Mouse (Mus musculus) forebrain, embryonic 16.5 days (tissue): ENCODE data around the gene Mtch1. TPM values are rescaled to one million over a fixed set of nuclear protein-coding genes. Genes with fewer than 3 reads are reported as not detected.

Experiments
- ATAC-seq: fragments of 200-750 bp; cut with Nextera tagmentation; 2 replicates; pipeline ENCODE4 v1.8.0; 2017; ENCODE audit warnings: mild to moderate bottlenecking, moderate library complexity
- H3K27ac ChIP-seq: fragments of 300-500 bp; sonication (generic); 2 replicates; pipeline ENCODE4 v1.5.1; 2014; ENCODE audit warnings: low read length, control low read depth
- H3K27me3 ChIP-seq: fragments of 300-500 bp; sonication (generic); replicated peaks from 2 replicates; pipeline ENCODE4 v1.6.1; 2014; ENCODE audit warnings: low read length; ENCODE audit not compliant: control insufficient read depth, insufficient read depth
- H3K36me3 ChIP-seq: fragments of 300-500 bp; sonication (generic); 2 replicates; pipeline ENCODE4 v1.6.1; 2014; ENCODE audit not compliant: control insufficient read depth, insufficient read depth
- H3K4me1 ChIP-seq: fragments of 300-500 bp; sonication (generic); replicated peaks from 2 replicates; pipeline ENCODE4 v1.6.1; 2014; ENCODE audit warnings: low read length; ENCODE audit not compliant: control insufficient read depth, insufficient read depth
- H3K4me2 ChIP-seq: fragments of 300-500 bp; sonication (generic); 2 replicates; pipeline ENCODE4 v1.6.1; 2014; ENCODE audit warnings: mild to moderate bottlenecking, low read length, control low read depth
- H3K4me3 ChIP-seq: fragments of 300-500 bp; sonication (generic); replicated peaks from 2 replicates; pipeline ENCODE4 v1.5.1; 2014; ENCODE audit warnings: mild to moderate bottlenecking, low read length, control low read depth
- H3K9ac ChIP-seq: fragments of 300-500 bp; sonication (generic); replicated peaks from 2 replicates; pipeline ENCODE4 v1.6.1; 2014; ENCODE audit warnings: low read depth, low read length, control low read depth
- H3K9me3 ChIP-seq: fragments of 300-500 bp; sonication (generic); 2 replicates; pipeline ENCODE4 v1.6.1; 2016; ENCODE audit warnings: low read length; ENCODE audit not compliant: control insufficient read depth
- WGBS: fragments of 180-500 bp; shearing (Covaris S2); extraction: QIAGEN DNeasy Blood & Tissue Kit; methylation state at CpG from one replicate; pipeline ENCODE4 v1.1.7; 2014; 5-methylcytosine and 5-hydroxymethylcytosine counted together
- polyA plus RNA-seq: library from polyadenylated mRNA; unstranded; fragments of >200 nt; fragmentation: Nextera tagmentation; extraction: Ambion mirVana; gene quantifications from 2 replicates; pipeline ENCODE4 v1.2.1, GENCODE M21; 2015

Gene Mtch1
- polyA plus RNA-seq, 1 experiment from 2014 or later, result 434 TPM

DNA sequence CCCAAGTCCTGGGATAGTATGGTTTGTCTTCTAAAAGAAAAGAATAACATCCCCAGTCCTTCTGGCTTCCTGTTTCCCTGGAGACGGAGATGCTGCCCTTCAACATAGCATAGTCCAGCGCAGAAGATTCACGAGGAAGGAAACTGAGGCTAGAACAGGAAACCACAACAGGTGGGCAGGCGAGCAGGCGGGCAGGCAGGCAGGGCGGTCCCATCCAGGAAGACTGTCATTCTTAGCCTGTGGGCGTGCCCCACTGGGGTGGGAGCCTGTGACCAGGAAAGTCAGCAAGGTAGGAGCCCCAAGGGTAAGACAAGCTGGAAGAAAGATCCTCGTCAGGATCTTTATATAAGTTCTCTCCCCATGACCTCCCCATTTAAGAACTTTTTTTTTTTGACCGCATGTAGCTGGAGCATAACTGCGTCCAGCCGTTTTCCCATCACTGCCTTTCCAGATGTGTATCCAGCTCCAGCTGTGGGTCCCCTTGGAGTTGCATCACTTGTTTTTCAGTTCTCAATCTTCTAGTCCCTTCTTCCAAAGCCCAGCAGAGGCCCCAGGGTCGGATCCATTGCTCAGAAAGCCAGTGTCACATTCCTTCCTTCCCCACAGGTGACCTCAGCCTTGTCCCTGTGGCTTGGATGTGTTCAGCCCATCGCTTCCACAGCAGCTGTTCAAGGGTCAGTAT is 43.2 kb downstream of the Mtch1 start:
- H3K4me3 ChIP-seq, result no peak overlapping the region
- no peaks in the 10 kb centered on the region for H3K27me3 ChIP-seq
- no peak overlapping the region for H3K27ac ChIP-seq
- H3K4me2 ChIP-seq, result no peak overlapping the region
- ATAC-seq, result no peak
- no peaks in the 10 kb centered on the region for H3K9me3 ChIP-seq
- peaks cover 3% of the 10 kb centered on the region; the same call in 1 of the 2 replicates for H3K4me1 ChIP-seq
- 76% methylated on average over 13 of the region's 13 CpGs for WGBS
- peaks cover 13% of the 10 kb centered on the region for H3K36me3 ChIP-seq
- H3K9ac ChIP-seq, result no peak overlapping the region

DNA sequence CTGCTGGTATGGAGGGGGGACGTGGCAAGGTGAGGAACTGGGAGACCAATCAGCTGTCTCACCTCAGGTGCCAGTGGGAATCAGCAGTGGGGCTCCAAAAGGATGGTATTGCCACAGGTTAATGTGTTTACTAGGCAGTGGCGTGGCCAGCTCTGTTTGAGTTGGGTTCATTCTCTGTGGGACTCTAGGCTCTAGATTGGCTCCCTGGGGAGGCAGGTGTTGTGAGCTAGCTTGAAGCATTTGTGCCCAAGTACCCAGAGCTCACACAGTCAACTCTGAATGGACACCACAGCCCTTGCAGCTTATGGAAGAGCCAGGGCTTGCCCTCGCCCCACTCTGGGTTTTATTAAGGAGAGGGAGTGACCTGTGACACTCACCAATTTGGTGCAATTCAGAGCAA is 43.9 kb downstream of the Mtch1 start:
- WGBS, result 82% methylated on average over 3 of the region's 3 CpGs
- Histone ChIP-seq H3K9me3 (no peaks in the 10 kb centered on the region), H3K36me3 (peaks cover 14% of the 10 kb centered on the region), H3K9ac (no peak overlapping the region), H3K4me2 (no peak overlapping the region), H3K27me3 (no peaks in the 10 kb centered on the region), H3K27ac (no peak overlapping the region), H3K4me1 (peaks cover 3% of the 10 kb centered on the region; the same call in 1 of the 2 replicates), H3K4me3 (no peak overlapping the region)
- ATAC-seq, result no peak

DNA sequence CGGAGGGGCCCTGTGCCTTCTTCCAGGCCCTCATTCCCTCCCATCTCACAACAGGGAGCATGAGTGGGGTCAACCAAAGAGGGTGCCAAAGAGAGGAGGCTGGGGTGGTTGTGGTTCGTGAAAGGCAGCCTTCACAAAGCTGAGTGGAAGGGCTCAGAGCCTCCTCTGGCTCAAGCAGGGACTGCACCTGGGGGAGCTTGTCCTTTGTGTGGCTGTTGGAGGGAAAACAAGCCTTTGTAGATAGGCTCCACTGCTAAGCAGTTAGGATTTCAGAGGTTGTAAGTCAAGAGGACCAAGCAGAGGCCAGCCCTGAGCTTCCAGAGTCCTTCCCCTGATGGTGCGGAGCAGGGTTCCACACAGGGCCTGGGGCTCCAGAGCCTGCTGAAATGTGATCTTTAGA is 44.6 kb downstream of the Mtch1 start:
- WGBS, result 48% methylated on average over 3 of the region's 3 CpGs
- ATAC-seq, result no peak
- H3K4me3 ChIP-seq, result no peak overlapping the region
- no peak overlapping the region for H3K4me2 ChIP-seq
- H3K27ac ChIP-seq, result no peak overlapping the region
- no peaks in the 10 kb centered on the region for H3K27me3 ChIP-seq
- H3K9me3 ChIP-seq, result no peaks in the 10 kb centered on the region
- no peak overlapping the region for H3K9ac ChIP-seq
- H3K36me3 ChIP-seq, result peaks cover 19% of the 10 kb centered on the region
- peaks cover 3% of the 10 kb centered on the region; the same call in 1 of the 2 replicates for H3K4me1 ChIP-seq

DNA sequence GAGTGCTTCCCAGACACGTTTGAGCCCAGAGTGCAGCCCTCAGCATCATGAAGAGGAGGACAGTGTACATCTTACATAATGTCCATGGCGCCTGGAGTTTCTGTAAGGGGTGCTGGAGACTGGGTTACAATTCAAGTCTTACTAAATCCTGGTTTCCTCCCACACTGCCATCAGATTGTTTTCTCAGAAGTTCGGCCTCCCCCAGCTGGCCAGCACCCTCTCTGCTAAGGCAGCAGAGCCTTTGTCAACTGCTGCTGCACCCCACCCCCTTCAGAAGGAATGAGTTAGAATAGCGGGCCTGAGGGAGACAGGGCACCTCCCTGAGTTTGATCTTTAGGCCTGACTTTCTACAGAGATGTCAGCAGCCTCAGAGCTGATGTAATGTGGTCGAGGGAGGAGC is 45.6 kb downstream of the Mtch1 start:
- Histone ChIP-seq H3K4me1 (peaks cover 3% of the 10 kb centered on the region; the same call in 1 of the 2 replicates), H3K4me3 (no peak overlapping the region), H3K27me3 (no peaks in the 10 kb centered on the region), H3K36me3 (peaks cover 22% of the 10 kb centered on the region), H3K9ac (no peak overlapping the region), H3K9me3 (no peaks in the 10 kb centered on the region), H3K27ac (no peak overlapping the region), H3K4me2 (no peak overlapping the region)
- ATAC-seq, result no peak
- WGBS, result 78% methylated on average over 5 of the region's 5 CpGs

DNA sequence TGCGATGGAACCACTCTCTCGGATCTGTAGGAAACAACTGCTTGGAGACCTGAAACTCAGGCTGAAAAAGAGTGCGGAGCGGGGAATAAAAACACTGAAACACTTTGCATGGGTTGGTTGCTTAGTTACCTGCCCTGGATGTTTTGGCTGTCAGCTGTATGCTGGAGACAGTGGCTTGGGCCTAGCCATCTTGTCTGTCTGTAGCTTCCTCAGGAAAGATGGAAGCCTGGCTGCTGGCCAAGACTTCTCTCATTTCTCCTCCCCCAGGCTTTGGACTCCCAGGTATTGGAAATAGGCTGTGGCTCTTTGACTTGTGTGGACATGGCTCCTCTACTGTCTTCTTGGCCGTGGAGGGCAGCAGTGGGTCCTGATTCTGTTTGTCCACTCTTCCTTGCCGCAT is 46.3 kb downstream of the Mtch1 start:
- H3K36me3 ChIP-seq, result peaks cover 22% of the 10 kb centered on the region
- H3K4me3 ChIP-seq, result no peak overlapping the region
- no peaks in the 10 kb centered on the region for H3K27me3 ChIP-seq
- no peaks in the 10 kb centered on the region for H3K9me3 ChIP-seq
- no peak overlapping the region for H3K27ac ChIP-seq
- ATAC-seq, result no peak
- peaks cover 3% of the 10 kb centered on the region; the same call in 1 of the 2 replicates for H3K4me1 ChIP-seq
- H3K9ac ChIP-seq, result no peak overlapping the region
- whole genome bisulfite sequencing, result 94% methylated on average over 6 of the region's 6 CpGs
- H3K4me2 ChIP-seq, result no peak overlapping the region

DNA sequence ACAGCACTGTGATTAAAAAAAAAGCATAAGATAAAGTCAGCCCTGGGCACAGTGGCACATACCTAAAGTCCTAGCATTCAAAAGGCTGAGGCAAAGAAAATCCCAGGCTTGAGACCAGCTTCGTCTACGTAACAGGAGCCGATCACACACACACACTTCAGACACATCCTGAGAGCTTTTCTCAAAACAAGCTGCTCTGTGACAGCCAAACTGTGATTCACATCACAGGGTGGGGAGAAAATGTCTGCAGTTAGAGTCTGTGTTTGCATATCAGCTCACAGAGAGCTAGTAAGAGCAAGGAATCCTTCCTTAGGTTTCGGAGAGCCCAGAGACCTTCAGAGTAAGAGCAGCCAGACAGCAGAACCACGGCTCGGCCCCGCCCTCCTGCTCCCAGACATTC is 46.8 kb downstream of the Mtch1 start:
- WGBS, result 88% methylated on average over 7 of the region's 7 CpGs

DNA sequence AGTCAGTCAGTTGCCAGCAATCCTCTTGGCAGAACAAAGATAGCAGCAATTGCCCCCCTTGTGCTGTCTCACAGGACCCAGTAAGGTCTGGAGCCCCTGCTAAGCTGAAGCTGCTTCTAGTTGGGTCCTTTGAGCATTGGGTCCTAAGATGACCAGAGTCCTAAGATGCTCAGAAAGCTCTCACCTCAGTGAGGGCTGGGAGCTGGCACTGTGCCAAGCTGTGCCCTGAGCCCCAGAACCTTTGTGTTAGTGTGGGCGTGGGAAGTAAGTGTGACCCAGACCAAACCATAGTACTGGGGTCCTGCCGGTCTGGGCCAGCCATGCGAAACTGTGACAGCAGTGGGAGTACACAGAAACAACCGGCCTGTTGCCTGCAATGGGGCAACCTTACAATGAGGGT is 48.5 kb downstream of the Mtch1 start:
- Histone ChIP-seq H3K9ac (no peak overlapping the region), H3K4me3 (no peak overlapping the region), H3K4me1 (no peaks in the 10 kb centered on the region; the same call in 1 of the 2 replicates), H3K27ac (no peak overlapping the region), H3K4me2 (no peak overlapping the region), H3K36me3 (peaks cover 27% of the 10 kb centered on the region), H3K9me3 (no peaks in the 10 kb centered on the region), H3K27me3 (no peaks in the 10 kb centered on the region)
- 78% methylated on average over 4 of the region's 4 CpGs for WGBS
- no peak for ATAC-seq

More for the DNA sequence above, 46.8 kb downstream of the Mtch1 start:
- ATAC-seq, result no peak
- H3K4me3 ChIP-seq, result no peak overlapping the region
- H3K36me3 ChIP-seq, result peaks cover 22% of the 10 kb centered on the region
- H3K27ac ChIP-seq, result no peak overlapping the region
- H3K9me3 ChIP-seq, result no peaks in the 10 kb centered on the region
- no peaks in the 10 kb centered on the region for H3K27me3 ChIP-seq
- no peak overlapping the region for H3K9ac ChIP-seq
- peaks cover 3% of the 10 kb centered on the region; the same call in 1 of the 2 replicates for H3K4me1 ChIP-seq
- H3K4me2 ChIP-seq, result no peak overlapping the region

DNA sequence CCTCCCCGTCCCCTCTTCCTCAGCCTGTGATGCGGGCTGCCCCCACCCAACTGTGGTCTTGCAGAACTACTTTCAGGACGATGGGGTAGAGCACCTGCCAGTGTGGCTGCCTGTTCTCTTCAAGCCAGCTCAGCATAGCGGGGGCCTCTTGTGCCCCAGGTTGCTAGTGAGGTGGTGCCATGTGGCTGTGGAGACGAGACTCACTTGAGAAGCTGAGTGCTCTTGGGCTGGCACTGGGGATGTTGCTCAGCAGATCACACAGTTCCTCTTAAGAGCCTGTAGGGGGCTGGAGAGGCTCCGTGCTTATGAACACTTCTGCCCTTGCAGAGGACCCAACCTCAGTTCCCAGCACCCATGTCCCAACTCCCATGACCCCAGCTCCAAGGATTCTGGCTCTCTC is 49.9 kb downstream of the Mtch1 start:
- H3K4me2 ChIP-seq, result no peak overlapping the region
- no peak overlapping the region for H3K4me3 ChIP-seq
- WGBS, result 88% methylated on average over 6 of the region's 6 CpGs
- ATAC-seq, result no peak
- H3K36me3 ChIP-seq, result peaks cover 29% of the 10 kb centered on the region
- H3K27ac ChIP-seq, result no peak overlapping the region
- no peak overlapping the region for H3K9ac ChIP-seq
- no peaks in the 10 kb centered on the region for H3K27me3 ChIP-seq
- no peaks in the 10 kb centered on the region for H3K9me3 ChIP-seq
- H3K4me1 ChIP-seq, result no peaks in the 10 kb centered on the region; the same call in 1 of the 2 replicates

DNA sequence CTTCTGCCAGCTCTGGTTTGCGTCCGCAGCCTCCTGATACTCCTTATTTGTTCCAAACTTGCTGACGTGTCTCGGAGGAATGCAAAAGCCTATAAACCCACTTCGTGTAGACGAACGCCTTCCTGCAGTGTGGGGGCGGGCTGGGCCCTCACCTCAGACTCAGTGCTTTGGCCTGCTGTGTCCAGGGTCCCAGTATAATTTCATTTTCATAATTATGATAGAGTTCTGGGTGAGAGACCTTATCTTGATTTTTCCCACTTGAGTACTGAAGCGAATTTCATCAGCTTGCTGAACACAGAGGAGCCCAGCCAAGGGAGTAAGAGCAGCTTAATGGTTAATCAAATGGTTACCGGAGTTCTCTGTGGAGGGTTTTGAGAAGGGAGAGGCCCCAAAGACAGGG is 50.4 kb downstream of the Mtch1 start:
- H3K4me2 ChIP-seq, result no peak overlapping the region
- WGBS, result 92% methylated on average over 10 of the region's 10 CpGs
- H3K4me1 ChIP-seq, result no peaks in the 10 kb centered on the region; the same call in 1 of the 2 replicates
- no peaks in the 10 kb centered on the region for H3K9me3 ChIP-seq
- H3K4me3 ChIP-seq, result no peak overlapping the region
- H3K27me3 ChIP-seq, result no peaks in the 10 kb centered on the region
- no peak overlapping the region for H3K27ac ChIP-seq
- no peak overlapping the region for H3K9ac ChIP-seq
- ATAC-seq, result no peak
- H3K36me3 ChIP-seq, result peaks cover 29% of the 10 kb centered on the region
